Mouse (Mus musculus): Measurements from ENCODE around the gene Zfp36l2. TPM values are rescaled to one million over a fixed set of nuclear protein-coding genes. Genes with fewer than 3 reads are reported as not detected.

The Zfp36l2 gene
- polyA plus RNA-seq, 1 experiment = 101 TPM

DNA sequence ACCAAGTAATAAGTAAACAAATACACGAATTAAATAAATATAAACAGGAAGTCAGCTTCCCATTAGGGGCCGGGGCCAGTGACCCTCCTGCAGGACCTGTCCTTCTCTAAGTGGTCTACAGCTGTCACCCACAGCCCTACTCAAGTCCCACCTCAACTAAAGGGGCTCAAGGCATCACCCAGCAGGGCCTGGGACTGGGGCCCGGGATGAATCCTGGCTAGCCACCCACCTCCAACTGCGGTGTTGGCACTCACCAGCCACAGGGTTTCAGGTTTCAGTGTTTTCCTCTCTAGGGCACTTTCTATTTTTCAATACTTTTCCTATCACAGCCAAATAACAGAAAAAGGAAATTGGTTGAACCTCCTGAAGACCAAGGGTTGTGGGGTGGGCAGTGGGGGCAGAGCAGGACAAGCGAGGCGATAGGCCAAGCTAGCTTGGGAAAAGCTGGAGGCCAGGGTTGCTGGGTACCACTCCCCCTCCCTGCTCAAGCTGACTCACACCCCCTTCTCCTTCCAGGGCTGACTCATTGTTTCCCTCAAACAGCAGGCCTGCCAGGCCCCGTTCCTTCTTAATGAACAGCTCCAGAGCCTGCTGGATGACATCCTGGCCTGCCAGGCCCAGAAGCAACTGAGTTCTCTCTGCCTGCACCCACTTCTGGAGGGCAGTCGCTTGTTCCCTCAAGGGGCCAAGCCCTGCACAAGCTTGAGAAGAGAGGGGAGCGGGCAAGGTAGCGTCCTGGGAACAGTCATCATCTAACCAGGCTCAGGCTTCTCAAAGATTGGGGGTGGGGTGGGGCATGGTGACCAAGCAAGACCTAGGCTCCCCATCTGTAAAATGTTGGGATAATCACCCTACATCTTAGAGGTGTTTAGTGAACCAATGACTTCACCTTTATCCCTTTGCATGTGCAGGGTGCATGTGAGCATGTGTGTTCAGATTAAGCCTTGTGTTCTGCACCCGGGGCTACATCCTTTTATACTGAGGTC is 39.0 kb downstream of the Zfp36l2 start:
- peak; percentile 67 for DNase-seq

DNA sequence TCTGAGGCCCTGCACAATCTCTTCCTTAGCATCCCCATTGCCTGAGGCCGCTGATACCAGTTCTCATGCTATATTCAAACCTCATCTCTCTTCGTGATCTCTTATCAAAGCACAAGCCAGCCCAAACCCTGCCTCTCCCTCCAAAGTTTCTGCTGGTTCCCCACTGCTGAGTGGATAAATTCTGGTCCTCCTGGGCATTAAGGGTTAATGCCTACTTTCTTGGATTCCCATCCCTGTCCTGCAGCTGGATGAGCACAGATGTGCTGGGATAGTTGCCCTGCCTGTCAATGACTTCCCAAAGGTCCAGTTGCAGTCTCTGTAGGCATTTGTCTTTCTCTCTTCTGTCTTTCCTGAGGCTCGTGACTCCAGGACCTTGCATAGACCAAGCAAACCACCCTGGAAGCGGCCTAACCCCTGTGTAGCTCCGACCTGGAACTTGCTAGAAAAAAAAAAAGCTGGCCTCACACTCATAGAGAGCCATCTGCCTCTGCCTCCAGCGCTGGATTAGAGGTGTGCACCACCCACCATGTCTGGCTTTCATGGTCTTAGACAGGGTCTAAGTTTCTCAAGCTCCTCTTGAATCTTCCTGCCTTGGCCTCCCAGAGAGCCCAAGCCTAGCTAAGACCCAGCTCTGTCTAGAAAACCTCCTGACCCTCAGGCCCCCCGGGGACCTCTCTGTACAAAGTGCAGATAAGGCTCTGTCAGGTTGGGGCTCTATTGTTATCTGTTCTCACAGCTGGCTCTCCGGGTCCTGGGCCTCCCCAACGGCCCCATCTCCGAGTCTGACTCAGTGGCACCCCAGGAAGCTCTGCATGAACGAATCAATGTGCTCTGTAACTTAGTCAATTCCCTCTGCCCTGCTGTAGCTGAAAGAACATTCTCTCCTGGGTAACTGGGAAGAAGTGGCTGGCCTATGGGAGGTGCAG is 40.3 kb downstream of the Zfp36l2 start:
- DNase-seq = no peak
- H3K4me1 ChIP-seq (ENCODE audit: control insufficient read depth, insufficient read depth, low read length) = peaks cover 33% of the 10 kb centered on the region
- TF ChIP-seq CTCF (IDR thresholded peaks at IDR 0.05; ENCODE audit: insufficient read depth, low read length) (no peak), POLR2A (IDR thresholded peaks at IDR 0.05; ENCODE audit: borderline replicate concordance, extremely low read depth, low read depth, low read length) (no peak)
- 78% methylated on average over 11 of the region's 11 CpGs for WGBS
- no peak overlapping the region for H3K4me3 ChIP-seq (replicated peaks; ENCODE audit: extremely low read depth, low read depth, low read length)

More for the DNA sequence above, 39.0 kb downstream of the Zfp36l2 start:
- TF ChIP-seq CTCF (IDR thresholded peaks at IDR 0.05; ENCODE audit: insufficient read depth, low read length) (no peak), POLR2A (IDR thresholded peaks at IDR 0.05; ENCODE audit: borderline replicate concordance, extremely low read depth, low read depth, low read length) (no peak)
- 22% methylated on average over 11 of the region's 11 CpGs for WGBS
- H3K4me3 ChIP-seq (replicated peaks; ENCODE audit: extremely low read depth, low read depth, low read length) = no peak overlapping the region
- peaks cover 24% of the 10 kb centered on the region for H3K4me1 ChIP-seq (ENCODE audit: control insufficient read depth, insufficient read depth, low read length)

DNA sequence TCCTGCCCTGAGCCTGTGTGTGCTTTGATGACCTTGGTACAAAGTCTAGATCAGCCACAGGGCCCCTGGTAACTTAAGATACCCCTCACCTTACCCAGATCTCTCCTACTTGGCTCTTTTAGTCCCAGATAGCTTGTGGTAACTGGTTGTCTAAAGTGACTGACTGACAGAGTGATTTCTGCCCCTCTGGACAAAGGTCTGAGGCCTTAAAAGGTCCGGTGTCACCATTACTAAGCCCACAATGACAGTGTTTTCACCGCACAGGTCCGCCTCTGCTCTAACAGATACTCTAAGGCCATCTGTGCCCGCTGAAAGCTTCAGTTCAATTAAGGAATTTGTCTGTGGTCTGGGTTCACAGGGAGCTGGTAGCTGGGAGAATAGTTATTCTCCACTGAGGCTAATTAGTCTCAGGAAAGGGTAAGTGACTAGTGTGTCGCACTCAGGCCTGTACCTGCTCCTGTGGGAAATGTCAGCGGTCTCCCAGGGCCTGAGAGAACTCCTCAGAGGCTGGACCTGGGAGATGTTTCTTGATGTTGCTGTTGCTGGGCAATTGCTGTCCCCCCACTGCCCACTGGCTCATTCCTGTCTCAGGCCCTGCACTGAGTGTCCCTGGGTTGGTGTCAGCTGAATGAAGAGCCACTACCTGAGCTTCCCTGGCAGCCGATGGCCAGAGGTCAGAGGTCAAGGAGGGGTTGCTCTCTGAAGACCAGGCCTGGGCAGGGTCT is 41.1 kb downstream of the Zfp36l2 start:
- 77% methylated on average over 7 of the region's 7 CpGs for WGBS
- Histone ChIP-seq H3K4me3 (replicated peaks; ENCODE audit: extremely low read depth, low read depth, low read length) (no peak overlapping the region), H3K4me1 (ENCODE audit: control insufficient read depth, insufficient read depth, low read length) (peaks cover 37% of the 10 kb centered on the region)
- TF ChIP-seq POLR2A (IDR thresholded peaks at IDR 0.05; ENCODE audit: borderline replicate concordance, extremely low read depth, low read depth, low read length) = no peak
- no peak for TF ChIP-seq CTCF (IDR thresholded peaks at IDR 0.05; ENCODE audit: insufficient read depth, low read length)
- no peak for DNase-seq

DNA sequence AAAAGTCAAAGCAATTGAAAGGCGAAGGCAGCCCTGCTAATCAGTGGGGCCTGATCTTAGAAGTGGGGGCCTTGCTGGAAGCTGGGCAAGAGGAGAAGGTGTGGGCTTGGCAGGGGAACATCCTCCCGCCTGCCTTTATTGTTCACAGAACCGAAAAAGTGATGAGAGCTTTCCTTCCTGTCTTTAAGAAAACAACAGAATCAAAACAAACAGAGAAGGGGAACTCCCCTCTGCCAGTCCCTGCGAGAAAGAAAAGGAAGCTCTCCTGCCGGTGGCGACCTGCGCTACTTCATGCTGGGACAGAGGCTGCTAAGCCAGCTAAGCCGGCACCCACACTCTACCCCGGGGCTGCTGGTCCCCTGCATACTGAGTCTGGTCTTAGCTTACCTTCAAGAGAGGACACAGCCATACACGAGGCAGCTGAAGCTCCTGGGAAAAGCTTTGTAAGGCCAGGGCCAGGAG is 41.9 kb downstream of the Zfp36l2 start:
- WGBS = 25% methylated on average over 10 of the region's 10 CpGs
- no peak for DNase-seq
- H3K4me3 ChIP-seq (replicated peaks; ENCODE audit: extremely low read depth, low read depth, low read length) = no peak overlapping the region
- peak; percentile 45; the same call in 1 of the 2 replicates for TF ChIP-seq POLR2A (IDR thresholded peaks at IDR 0.05; ENCODE audit: borderline replicate concordance, extremely low read depth, low read depth, low read length)
- TF ChIP-seq CTCF (IDR thresholded peaks at IDR 0.05; ENCODE audit: insufficient read depth, low read length) = no peak
- peaks cover 45% of the 10 kb centered on the region for H3K4me1 ChIP-seq (ENCODE audit: control insufficient read depth, insufficient read depth, low read length)

DNA sequence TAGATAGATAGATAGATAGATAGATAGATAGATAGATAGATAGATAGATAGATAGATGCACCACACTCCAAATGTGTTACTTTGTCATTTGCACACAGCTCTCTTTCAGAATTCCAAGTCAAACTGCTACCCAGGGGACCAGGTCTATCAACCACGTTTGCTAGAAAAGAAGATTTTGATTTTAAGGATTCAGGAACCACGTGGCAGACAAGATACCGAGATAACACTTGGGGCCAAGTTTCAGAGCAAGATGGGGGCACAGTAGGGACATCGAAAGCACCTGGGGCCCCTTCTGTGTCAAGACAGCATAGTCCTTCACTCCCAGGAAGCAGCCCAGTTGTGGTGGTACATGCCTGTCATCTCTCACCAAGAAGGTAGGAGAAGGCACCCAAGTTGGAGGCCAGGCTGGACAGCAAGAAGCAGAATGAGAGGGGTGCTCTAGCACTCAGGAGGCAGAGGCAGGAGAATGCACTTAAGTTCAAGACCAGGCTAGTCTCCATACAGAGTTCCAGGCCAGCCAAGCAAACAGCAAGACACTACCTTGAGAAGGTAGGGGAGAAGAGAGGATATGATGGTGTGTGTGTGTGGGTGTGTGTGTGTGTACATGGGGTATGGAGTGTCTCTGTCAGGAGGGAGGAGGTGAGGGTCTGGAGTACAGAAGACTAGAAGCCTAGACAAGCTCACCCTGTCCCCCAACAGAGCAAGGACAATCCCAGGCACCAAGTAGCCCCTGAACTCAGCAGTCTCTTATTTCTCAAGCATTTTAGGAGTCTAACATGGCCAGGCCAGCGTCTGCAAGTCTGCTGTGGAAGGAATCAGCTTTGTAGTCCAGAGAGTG is 42.8 kb downstream of the Zfp36l2 start:
- Histone ChIP-seq H3K4me1 (ENCODE audit: control insufficient read depth, insufficient read depth, low read length) (peaks cover 54% of the 10 kb centered on the region), H3K4me3 (replicated peaks; ENCODE audit: extremely low read depth, low read depth, low read length) (no peak overlapping the region)
- DNase-seq = no peak
- WGBS = 84% methylated on average over 5 of the region's 5 CpGs
- TF ChIP-seq POLR2A (IDR thresholded peaks at IDR 0.05; ENCODE audit: borderline replicate concordance, extremely low read depth, low read depth, low read length) = no peak
- no peak for TF ChIP-seq CTCF (IDR thresholded peaks at IDR 0.05; ENCODE audit: insufficient read depth, low read length)

DNA sequence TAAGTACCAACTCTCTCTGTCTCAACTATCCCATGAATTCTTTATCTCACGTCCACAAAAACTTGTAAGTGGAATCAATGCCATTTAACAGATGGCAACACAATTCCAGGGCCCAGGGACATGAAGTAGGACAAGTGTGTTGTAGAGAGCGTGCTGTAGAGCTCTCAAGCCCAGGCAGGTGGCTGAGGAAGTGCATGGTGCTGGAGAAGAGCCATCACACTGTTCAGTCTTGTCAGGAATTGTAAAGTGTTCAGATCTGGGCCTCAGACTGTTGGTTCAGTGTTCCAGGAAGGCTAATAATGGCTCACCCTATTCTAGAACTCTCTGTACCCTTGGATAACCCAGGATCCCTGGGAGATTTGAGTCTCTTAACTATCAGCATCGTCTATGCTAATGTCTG is 43.6 kb downstream of the Zfp36l2 start:
- WGBS = 72% methylated on average over 3 of the region's 3 CpGs
- TF ChIP-seq POLR2A (IDR thresholded peaks at IDR 0.05; ENCODE audit: borderline replicate concordance, extremely low read depth, low read depth, low read length) = no peak
- no peak for TF ChIP-seq CTCF (IDR thresholded peaks at IDR 0.05; ENCODE audit: insufficient read depth, low read length)
- no peak overlapping the region for H3K4me3 ChIP-seq (replicated peaks; ENCODE audit: extremely low read depth, low read depth, low read length)
- peaks cover 52% of the 10 kb centered on the region for H3K4me1 ChIP-seq (ENCODE audit: control insufficient read depth, insufficient read depth, low read length)
- DNase-seq = no peak

DNA sequence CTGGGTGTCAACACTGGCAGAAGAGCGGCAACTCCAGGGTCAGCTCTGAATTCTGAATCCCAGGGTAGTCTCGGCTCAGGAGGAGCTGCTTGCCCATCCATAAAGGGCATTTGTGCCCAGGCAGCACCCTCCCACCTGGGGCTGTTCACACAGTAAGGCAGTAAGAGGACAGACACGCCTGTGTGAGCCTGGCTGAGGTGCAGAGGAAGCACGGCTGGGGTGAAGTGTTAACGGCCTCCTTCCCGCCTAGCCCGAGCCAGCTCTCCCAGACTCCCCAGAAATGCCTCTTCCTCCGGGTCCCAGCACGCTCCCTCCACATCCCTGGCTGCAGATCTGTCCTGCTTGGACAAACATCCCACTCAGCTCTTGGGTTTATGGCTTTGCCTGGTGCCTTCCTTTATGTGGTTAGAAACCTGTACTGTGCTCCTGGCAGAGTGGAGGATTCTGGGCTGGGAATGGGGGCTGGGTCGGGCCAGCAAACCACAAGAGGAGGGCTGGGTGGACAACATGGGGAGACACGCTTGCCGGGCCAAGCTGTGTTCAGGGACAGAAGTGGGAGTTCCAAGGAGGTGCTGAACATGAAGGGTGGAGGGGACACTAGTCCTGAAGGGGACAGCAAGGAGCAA is 44.4 kb downstream of the Zfp36l2 start:
- H3K4me3 ChIP-seq (replicated peaks; ENCODE audit: extremely low read depth, low read depth, low read length) = no peak overlapping the region
- 36% methylated on average over 12 of the region's 12 CpGs for WGBS
- no peak for TF ChIP-seq POLR2A (IDR thresholded peaks at IDR 0.05; ENCODE audit: borderline replicate concordance, extremely low read depth, low read depth, low read length)
- TF ChIP-seq CTCF (IDR thresholded peaks at IDR 0.05; ENCODE audit: insufficient read depth, low read length) = no peak
- peaks cover 45% of the 10 kb centered on the region for H3K4me1 ChIP-seq (ENCODE audit: control insufficient read depth, insufficient read depth, low read length)
- no peak for DNase-seq

DNA sequence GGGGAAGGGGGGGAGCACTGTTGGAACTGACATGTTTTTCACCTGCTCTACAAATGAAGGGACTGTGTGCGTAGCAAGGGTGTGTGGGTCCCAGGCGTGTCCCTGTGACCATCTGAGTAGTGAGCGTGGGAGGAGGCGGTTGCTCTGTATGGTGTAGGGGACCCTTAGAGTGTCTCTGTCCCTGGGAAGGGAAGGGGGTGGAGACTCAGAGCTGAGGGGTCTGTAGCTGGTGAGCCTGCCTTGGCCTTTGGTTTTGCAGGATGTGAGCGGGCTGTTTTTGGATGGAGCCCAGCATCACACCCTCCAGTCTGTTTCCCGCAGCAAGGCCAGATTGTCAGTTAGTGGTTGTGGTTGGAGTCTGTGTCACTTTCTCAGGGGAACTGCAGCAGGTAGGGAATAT is 46.1 kb downstream of the Zfp36l2 start:
- peaks cover 46% of the 10 kb centered on the region for H3K4me1 ChIP-seq (ENCODE audit: control insufficient read depth, insufficient read depth, low read length)
- H3K4me3 ChIP-seq (replicated peaks; ENCODE audit: extremely low read depth, low read depth, low read length) = no peak overlapping the region
- 49% methylated on average over 6 of the region's 6 CpGs for WGBS
- TF ChIP-seq CTCF (IDR thresholded peaks at IDR 0.05; ENCODE audit: insufficient read depth, low read length) (no peak), POLR2A (IDR thresholded peaks at IDR 0.05; ENCODE audit: borderline replicate concordance, extremely low read depth, low read depth, low read length) (no peak)
- DNase-seq = no peak

All from lung, adult 2 months (tissue).